Mouse (Mus musculus) olfactory bulb, adult 2 months (tissue): ENCODE measurements around the gene Nono. TPM values are rescaled to one million over a fixed set of nuclear protein-coding genes. Genes with fewer than 3 reads are reported as not detected.
"Not testable (repeated sequence)": the region's sequence is repeated elsewhere in the genome, so short reads cannot be mapped to it uniquely, and the experiment has no call there.

Source experiments
- H3K27ac ChIP-seq: fragments of 200-500 bp; 2 replicates; pipeline ENCODE4 v1.5.1; 2012; ENCODE audit warnings: low read depth, low read length; ENCODE audit not compliant: insufficient read depth
- H3K4me1 ChIP-seq: fragments of 200-500 bp; 2 replicates; pipeline ENCODE4 v1.6.1; 2012; ENCODE audit warnings: low read length; ENCODE audit not compliant: control insufficient read depth, insufficient read depth
- H3K4me3 ChIP-seq: fragments of 200-500 bp; 2 replicates; pipeline ENCODE4 v1.5.1; 2012; ENCODE audit warnings: mild to moderate bottlenecking, low read depth, low read length, moderate library complexity; ENCODE audit not compliant: insufficient read depth
- CTCF ChIP-seq: fragments of 200-500 bp; IDR thresholded peaks from 2 replicates; pipeline ENCODE4 v1.5.1; 2012; ENCODE audit warnings: low read depth, mild to moderate bottlenecking, low read length, moderate library complexity; ENCODE audit not compliant: insufficient read depth
- POLR2A ChIP-seq: fragments of 200-500 bp; IDR thresholded peaks from 2 replicates; pipeline ENCODE4 v1.6.1; 2012; ENCODE audit warnings: mild to moderate bottlenecking, low read depth, low read length, moderate library complexity; ENCODE audit not compliant: insufficient read depth
- WGBS: fragments of 180-500 bp; shearing (Covaris S2); methylation state at CpG from one replicate; pipeline ENCODE4 v1.1.7; 2018; 5-methylcytosine and 5-hydroxymethylcytosine counted together
- polyA plus RNA-seq: library from polyadenylated mRNA; stranded (reverse); fragments of >200 nt; gene quantifications from 2 replicates; pipeline ENCODE4 v1.2.4, GENCODE M21; 2012; ENCODE audit warnings: low replicate concordance; ENCODE audit not compliant: missing spikeins, insufficient read depth, insufficient read length

The Nono gene
- polyA plus RNA-seq, 1 experiment: not detected

GRCm38 (mm10) chrX:101472202-101472601, 43.1 kb downstream of the Nono start:
- Histone ChIP-seq H3K4me1 (no peaks in the 10 kb centered on the region), H3K27ac (no peak overlapping the region), H3K4me3 (no peak overlapping the region)
- 91% methylated on average over 4 of the region's 4 CpGs for WGBS
- TF ChIP-seq CTCF (no peak), POLR2A (no peak)

- TF ChIP-seq CTCF (no peak), POLR2A (no peak)
- no peak overlapping the region for H3K27ac ChIP-seq
- no peak overlapping the region for H3K4me3 ChIP-seq
- WGBS: 85% methylated on average over 6 of the region's 6 CpGs
- H3K4me1 ChIP-seq: no peaks in the 10 kb centered on the region
These were observed 52.7 kb downstream of the Nono start for GRCm38 (mm10) chrX:101481604-101482350.

DNA sequence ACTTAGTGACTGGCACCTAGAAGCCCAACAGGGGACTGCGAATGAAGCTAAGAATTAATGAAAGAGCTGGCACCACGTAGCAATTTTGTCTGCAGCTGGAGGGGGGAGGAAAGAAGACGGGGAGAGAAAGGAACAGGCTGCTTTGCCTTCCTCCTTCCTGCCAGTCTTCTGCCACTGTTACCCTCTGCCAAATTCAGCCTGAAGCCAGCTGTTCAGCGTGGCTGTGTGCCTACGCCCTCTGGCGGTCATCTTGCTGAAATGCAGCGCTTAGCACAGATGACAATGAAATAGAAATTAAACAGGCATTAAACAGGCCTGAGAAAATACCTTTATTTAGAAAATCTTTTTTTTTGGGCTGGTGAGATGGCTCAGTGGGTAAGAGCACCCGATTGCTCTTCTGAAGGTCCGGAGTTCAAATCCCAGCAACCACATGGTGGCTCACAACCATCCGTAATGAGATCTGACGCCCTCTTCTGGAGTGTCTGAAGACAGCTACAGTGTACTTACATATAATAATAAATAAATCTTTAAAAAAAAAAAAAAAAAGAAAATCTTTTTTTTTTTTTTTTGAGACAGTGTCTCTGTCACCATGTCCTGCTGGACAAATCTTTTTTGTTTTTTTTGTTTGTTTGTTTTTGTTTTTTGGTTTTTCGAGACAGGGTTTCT, 57.5 kb downstream of the Nono start:
- WGBS: 22% methylated on average over 11 of the region's 12 CpGs
- TF ChIP-seq CTCF: 0 out of 2 replicates have a peak, but pooled peaks have one; percentile 30
- not testable (repeated sequence) for H3K27ac ChIP-seq, H3K4me3 ChIP-seq, H3K4me1 ChIP-seq

Other genes with a start within 250 kb of the Nono start
- gene Snx12, start 206.8 kb upstream of the Nono start, polyA plus RNA-seq: not detected in 2 replicates
- not detected in 2 replicates for gene Foxo4, start 174.8 kb upstream of the Nono start, polyA plus RNA-seq
- gene Gm614, start 165.3 kb upstream of the Nono start, polyA plus RNA-seq: not detected in 2 replicates
- gene Il2rg, start 161.1 kb upstream of the Nono start, polyA plus RNA-seq: not detected in 2 replicates
- not detected in 2 replicates for gene Gm20489, start 160.3 kb upstream of the Nono start, polyA plus RNA-seq
- not detected in 2 replicates for gene Med12, start 155.3 kb upstream of the Nono start, polyA plus RNA-seq
- not detected in 2 replicates for gene Nlgn3, start 130.2 kb upstream of the Nono start, polyA plus RNA-seq
- not detected in 2 replicates for gene Gjb1, start 52.9 kb upstream of the Nono start, polyA plus RNA-seq
- gene Zmym3, start 8.5 kb upstream of the Nono start, polyA plus RNA-seq: not detected in 2 replicates
- gene Itgb1bp2, start 19.8 kb downstream of the Nono start, polyA plus RNA-seq: not detected in 2 replicates
- not detected in 2 replicates for gene Taf1, start 103.4 kb downstream of the Nono start, polyA plus RNA-seq
- 377 and 593 TPM in 2 replicates for gene Ogt, start 210.7 kb downstream of the Nono start, polyA plus RNA-seq